Mouse (Mus musculus) heart, embryonic 12.5 days (tissue): ENCODE measurements around the gene Eif2ak3. TPM values are rescaled to one million over a fixed set of nuclear protein-coding genes. Genes with fewer than 3 reads are reported as not detected.

Experiments
- ATAC-seq: fragments of 200-750 bp; cut with Nextera tagmentation; 2 replicates; pipeline ENCODE4 v1.8.0; 2017; ENCODE audit warnings: moderate TSS enrichment, moderate library complexity; ENCODE audit not compliant: insufficient number of reproducible peaks, low FRiP score
- H3K27ac ChIP-seq: fragments of 300-500 bp; sonication (generic); 2 replicates; pipeline ENCODE4 v1.5.1; 2016; ENCODE audit warnings: mild to moderate bottlenecking, moderate library complexity; ENCODE audit not compliant: poor library complexity, severe bottlenecking
- H3K27me3 ChIP-seq: fragments of 300-500 bp; sonication (generic); replicated peaks from 2 replicates; pipeline ENCODE4 v1.6.1; 2016; ENCODE audit warnings: mild to moderate bottlenecking, moderate library complexity
- H3K36me3 ChIP-seq: fragments of 300-500 bp; sonication (generic); 2 replicates; pipeline ENCODE4 v1.6.1; 2016; ENCODE audit warnings: mild to moderate bottlenecking, moderate library complexity
- H3K4me1 ChIP-seq: fragments of 300-500 bp; sonication (generic); replicated peaks from 2 replicates; pipeline ENCODE4 v1.6.1; 2016; ENCODE audit warnings: mild to moderate bottlenecking
- H3K4me2 ChIP-seq: fragments of 300-500 bp; sonication (generic); 2 replicates; pipeline ENCODE4 v1.6.1; 2016; ENCODE audit warnings: mild to moderate bottlenecking, moderate library complexity
- H3K4me3 ChIP-seq: fragments of 300-500 bp; sonication (generic); 2 replicates; pipeline ENCODE4 v1.5.1; 2016; ENCODE audit warnings: mild to moderate bottlenecking
- H3K9ac ChIP-seq: fragments of 300-500 bp; sonication (generic); 2 replicates; pipeline ENCODE4 v1.6.1; 2016; ENCODE audit warnings: mild to moderate bottlenecking, moderate library complexity
- H3K9me3 ChIP-seq: fragments of 300-500 bp; sonication (generic); replicated peaks from 2 replicates; pipeline ENCODE4 v1.6.1; 2016; ENCODE audit warnings: mild to moderate bottlenecking, moderate library complexity
- WGBS: fragments of 180-500 bp; shearing (Covaris S2); methylation state at CpG from one replicate; pipeline ENCODE4 v1.1.7; 2016; 5-methylcytosine and 5-hydroxymethylcytosine counted together
- polyA plus RNA-seq: library from polyadenylated mRNA; unstranded; fragments of >200 nt; fragmentation: Nextera tagmentation; extraction: Ambion mirVana; gene quantifications from 2 replicates; pipeline ENCODE4 v1.2.1, GENCODE M21; 2016

Eif2ak3 gene
- polyA plus RNA-seq, 1 experiment from 2014 or later, result 10.8 TPM

GRCm38 (mm10) chr6:70909572-70909971, 65.3 kb downstream of the Eif2ak3 start:
- no peak for ATAC-seq
- H3K27me3 ChIP-seq, result peaks cover 22% of the 10 kb centered on the region
- H3K9me3 ChIP-seq, result no peaks in the 10 kb centered on the region
- H3K9ac ChIP-seq, result no peak overlapping the region
- no peak overlapping the region for H3K4me3 ChIP-seq
- peaks cover 15% of the 10 kb centered on the region for H3K4me1 ChIP-seq
- WGBS, result 81% methylated on average over 7 of the region's 7 CpGs
- H3K27ac ChIP-seq, result no peak overlapping the region
- H3K4me2 ChIP-seq, result no peak overlapping the region
- H3K36me3 ChIP-seq, result peaks cover 16% of the 10 kb centered on the region

- 64% methylated on average over 4 of the region's 4 CpGs for WGBS
- H3K27me3 ChIP-seq, result peaks cover 22% of the 10 kb centered on the region
- ATAC-seq, result no peak
Measured at GRCm38 (mm10) chr6:70910285-70910684, 66.0 kb downstream of the Eif2ak3 start.

GRCm38 (mm10) chr6:70911668-70912395, 67.5 kb downstream of the Eif2ak3 start:
- Histone ChIP-seq H3K4me3 (peak overlapping the region; percentile 23), H3K9me3 (no peaks in the 10 kb centered on the region), H3K27ac (no peak overlapping the region), H3K27me3 (peaks cover 22% of the 10 kb centered on the region), H3K36me3 (no peaks in the 10 kb centered on the region), H3K9ac (no peak overlapping the region), H3K4me2 (peak overlapping the region; percentile 58), H3K4me1 (peaks cover 15% of the 10 kb centered on the region)
- ATAC-seq, result no peak
- 10% methylated on average over 20 of the region's 20 CpGs for WGBS

More at GRCm38 (mm10) chr6:70910285-70910684, 66.0 kb downstream of the Eif2ak3 start:
- no peak overlapping the region for H3K27ac ChIP-seq
- peaks cover 15% of the 10 kb centered on the region for H3K4me1 ChIP-seq
- no peak overlapping the region for H3K4me2 ChIP-seq
- no peaks in the 10 kb centered on the region for H3K9me3 ChIP-seq
- no peak overlapping the region for H3K9ac ChIP-seq
- no peak overlapping the region for H3K4me3 ChIP-seq
- H3K36me3 ChIP-seq, result peaks cover 14% of the 10 kb centered on the region

GRCm38 (mm10) chr6:70912396-70912765, 68.1 kb downstream of the Eif2ak3 start:
- H3K4me3 ChIP-seq, result no peak overlapping the region
- no peak overlapping the region for H3K9ac ChIP-seq
- no peak for ATAC-seq
- H3K27me3 ChIP-seq, result peaks cover 22% of the 10 kb centered on the region
- H3K36me3 ChIP-seq, result no peaks in the 10 kb centered on the region
- WGBS, result 54% methylated on average over 7 of the region's 7 CpGs
- 0 out of 2 replicates have a peak overlapping the region, but pooled peaks have one; percentile 58 for H3K4me2 ChIP-seq
- no peak overlapping the region for H3K27ac ChIP-seq
- H3K4me1 ChIP-seq, result peaks cover 15% of the 10 kb centered on the region
- H3K9me3 ChIP-seq, result no peaks in the 10 kb centered on the region

- Histone ChIP-seq H3K4me1 (peaks cover 6% of the 10 kb centered on the region), H3K27me3 (peaks cover 16% of the 10 kb centered on the region), H3K4me2 (no peak within 1 kb of the TSS), H3K36me3 (no peaks in the 10 kb centered on the region), H3K9ac (no peak within 1 kb of the TSS), H3K27ac (no peak within 1 kb of the TSS), H3K4me3 (no peak within 1 kb of the TSS), H3K9me3 (no peaks in the 10 kb centered on the region)
- no peak for ATAC-seq
- 64% methylated on average over 3 of the region's 3 CpGs for WGBS
Measured at GRCm38 (mm10) chr6:70918827-70919226, 74.5 kb downstream of the Eif2ak3 start, which contains the start of gene Tex37. Gene Tex37 (minus strand): TSS chr6:70918927.

- H3K9me3 ChIP-seq, result no peaks in the 10 kb centered on the region
- peak overlapping the region; percentile 34; the same call in 1 of the 2 replicates for H3K4me3 ChIP-seq
- H3K27me3 ChIP-seq, result peaks cover 16% of the 10 kb centered on the region
- H3K4me1 ChIP-seq, result peaks cover 6% of the 10 kb centered on the region
- H3K9ac ChIP-seq, result peak overlapping the region; percentile 28; the same call in 1 of the 2 replicates
- peak overlapping the region; percentile 69 for H3K4me2 ChIP-seq
- H3K27ac ChIP-seq, result no peak overlapping the region
- WGBS, result 7% methylated on average over 22 of the region's 22 CpGs
- no peak for ATAC-seq
- H3K36me3 ChIP-seq, result no peaks in the 10 kb centered on the region
Measured at GRCm38 (mm10) chr6:70921274-70922074, 77.2 kb downstream of the Eif2ak3 start.

- H3K4me1 ChIP-seq, result no peaks in the 10 kb centered on the region
- no peaks in the 10 kb centered on the region for H3K9me3 ChIP-seq
- 73% methylated on average over 2 of the region's 2 CpGs for WGBS
- no peaks in the 10 kb centered on the region for H3K27me3 ChIP-seq
- H3K27ac ChIP-seq, result no peak overlapping the region
- H3K4me2 ChIP-seq, result no peak overlapping the region
- no peak overlapping the region for H3K4me3 ChIP-seq
- no peak for ATAC-seq
- no peaks in the 10 kb centered on the region for H3K36me3 ChIP-seq
- no peak overlapping the region for H3K9ac ChIP-seq
Measured at GRCm38 (mm10) chr6:70931801-70932200, 87.5 kb downstream of the Eif2ak3 start.

- no peaks in the 10 kb centered on the region for H3K36me3 ChIP-seq
- 71% methylated on average over 7 of the region's 7 CpGs for WGBS
- H3K9me3 ChIP-seq, result no peaks in the 10 kb centered on the region
Measured at GRCm38 (mm10) chr6:70953274-70953673, 109.0 kb downstream of the Eif2ak3 start.

GRCm38 (mm10) chr6:70954040-70954439, 109.7 kb downstream of the Eif2ak3 start:
- H3K27me3 ChIP-seq, result peaks cover 60% of the 10 kb centered on the region
- no peak overlapping the region for H3K4me2 ChIP-seq
- H3K27ac ChIP-seq, result no peak overlapping the region
- WGBS, result 10% methylated on average over 6 of the region's 6 CpGs
- no peak overlapping the region for H3K4me3 ChIP-seq
- H3K9me3 ChIP-seq, result no peaks in the 10 kb centered on the region
- H3K4me1 ChIP-seq, result peaks cover 13% of the 10 kb centered on the region
- H3K36me3 ChIP-seq, result no peaks in the 10 kb centered on the region
- H3K9ac ChIP-seq, result no peak overlapping the region
- no peak for ATAC-seq

More at GRCm38 (mm10) chr6:70953274-70953673, 109.0 kb downstream of the Eif2ak3 start:
- Histone ChIP-seq H3K27me3 (peaks cover 57% of the 10 kb centered on the region), H3K9ac (no peak overlapping the region), H3K4me3 (no peak overlapping the region), H3K27ac (no peak overlapping the region), H3K4me2 (no peak overlapping the region), H3K4me1 (peaks cover 13% of the 10 kb centered on the region)
- ATAC-seq, result no peak
